Mouse (Mus musculus) heart, postnatal 0 days (tissue): ENCODE results near the gene Hspd1.

Experiments used
- CTCF ChIP-seq: IDR thresholded peaks from 2 replicates; pipeline ENCODE4 v1.5.1; 2016; ENCODE audit warnings: antibody characterized with exemption, control low read depth, low read depth
- EP300 ChIP-seq: IDR thresholded peaks from 2 replicates; pipeline ENCODE4 v1.6.1; 2016; ENCODE audit warnings: antibody characterized with exemption, low read depth

- TF ChIP-seq CTCF (no peak), EP300 (no peak)
Observed at GRCm38 (mm10) chr1:55133173-55133572, 45.1 kb upstream of the Hspd1 start.
